Mouse (Mus musculus): ENCODE results near the gene Nat14.

DNA sequence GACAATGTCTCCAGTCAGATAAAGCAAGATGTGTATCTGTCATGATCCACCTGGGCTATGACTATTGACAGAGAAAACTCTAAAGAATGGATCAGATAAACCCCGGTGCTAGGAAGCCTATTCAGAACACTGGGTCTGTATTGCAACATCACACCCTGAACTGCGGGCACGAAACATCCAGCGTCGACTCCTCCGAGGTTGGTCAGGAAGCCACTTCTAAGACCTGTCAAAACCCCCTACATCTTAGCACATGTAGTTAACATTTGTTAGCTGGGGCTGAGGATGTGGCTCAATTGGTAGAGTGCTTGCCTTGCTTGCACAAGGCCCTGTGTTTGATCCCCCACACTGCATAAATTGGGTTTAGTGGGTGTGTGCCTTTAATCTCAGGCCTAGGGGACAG is 26.6 kb downstream of the Nat14 start:
- TF ChIP-seq POLR2A (IDR thresholded peaks at IDR 0.05; ENCODE audit: borderline replicate concordance, control insufficient read depth, low read depth, low read length) (no peak), CTCF (IDR thresholded peaks at IDR 0.05; ENCODE audit: control insufficient read depth, insufficient read depth, low read length) (no peak)

Measured in bone marrow, adult 2 months (tissue).